Mouse (Mus musculus) R1 (cell line): Measurements from ENCODE around the gene Gpc1.

ENCODE experiments used
- DNase-seq: peaks from one replicate; pipeline ENCODE4 v3.0.0-alpha.2; 2018; ENCODE audit warnings: low read depth, low spot score

Gpc1 gene

DNA sequence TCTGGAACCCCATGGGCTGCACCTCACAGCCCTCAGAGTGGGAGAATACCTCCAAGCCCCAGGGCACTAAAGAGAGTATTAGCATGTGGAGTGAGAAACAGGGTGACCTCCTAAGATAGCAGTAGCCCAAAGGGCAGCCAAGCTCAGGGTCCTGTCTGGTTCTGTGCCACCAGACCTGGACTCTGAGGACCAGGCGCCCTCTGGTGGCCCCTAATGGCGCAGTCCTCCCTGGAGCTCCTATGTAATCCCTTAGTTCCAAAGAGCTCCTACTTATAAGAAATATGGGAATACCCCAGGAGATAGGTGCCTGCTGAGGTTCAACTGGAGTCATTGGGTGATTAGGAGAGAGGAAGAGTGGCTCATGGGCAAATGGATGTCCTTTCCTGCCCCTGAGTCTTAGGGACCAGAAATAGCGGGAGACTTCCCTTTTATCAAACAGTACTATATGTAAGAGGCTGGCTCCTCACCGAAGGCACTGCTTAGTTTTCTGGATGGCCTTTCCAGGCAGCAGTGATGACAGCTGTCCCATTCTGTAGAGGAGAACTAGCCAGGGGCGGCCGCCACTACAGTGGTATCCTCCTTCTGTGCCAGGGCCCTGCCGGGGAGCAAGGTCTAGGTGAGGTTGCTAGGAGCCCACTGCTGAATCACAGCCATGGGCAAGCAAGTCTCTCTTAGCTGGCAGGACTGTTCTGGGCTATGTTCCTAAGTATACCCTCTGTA, 2.7 kb downstream of the Gpc1 start:
- peak; percentile 69 for DNase-seq

DNA sequence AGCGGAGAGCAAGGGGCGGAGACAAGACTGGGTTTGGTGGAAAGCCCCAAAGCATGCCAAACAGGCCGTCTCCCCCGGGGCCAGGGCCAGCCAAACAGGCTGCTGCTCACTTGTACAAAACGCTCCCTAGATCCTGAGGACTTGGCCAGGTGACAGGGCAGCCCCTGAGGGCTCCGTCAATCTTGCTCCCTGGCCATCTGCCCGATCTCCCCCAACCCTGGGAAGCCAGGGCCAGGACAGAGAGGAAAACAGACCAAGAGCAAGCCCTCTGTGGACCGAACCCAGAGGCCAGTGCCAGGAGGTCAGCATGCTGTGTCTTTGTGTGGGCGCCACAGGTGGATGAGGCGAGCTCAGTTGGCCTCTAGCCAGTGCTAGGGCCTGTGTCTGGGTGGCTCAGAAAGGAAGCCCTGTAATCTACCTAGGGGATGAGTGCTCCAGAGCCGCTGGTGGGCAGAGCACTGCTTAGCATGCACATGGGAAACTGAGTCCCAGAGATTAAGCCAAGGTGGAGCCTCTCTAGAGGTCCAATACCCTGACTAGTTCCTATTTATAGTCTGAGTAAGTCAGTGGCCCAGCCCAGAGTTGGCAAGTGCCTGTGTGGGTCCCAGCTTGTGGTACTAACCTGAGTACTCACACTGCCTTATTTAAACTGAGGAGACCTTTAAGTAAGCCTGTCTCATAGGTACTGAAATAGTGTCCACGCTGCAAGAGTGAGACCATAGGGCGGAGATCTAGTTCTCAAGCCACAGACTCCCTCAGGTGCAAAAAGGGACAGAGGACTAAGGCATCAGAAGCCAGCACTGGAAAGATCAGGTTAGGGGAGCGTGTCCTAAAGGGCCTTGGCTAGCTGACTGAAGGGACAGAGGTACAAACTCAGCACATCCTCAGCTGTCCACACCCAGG, 6.7 kb downstream of the Gpc1 start:
- no peak for DNase-seq

DNA sequence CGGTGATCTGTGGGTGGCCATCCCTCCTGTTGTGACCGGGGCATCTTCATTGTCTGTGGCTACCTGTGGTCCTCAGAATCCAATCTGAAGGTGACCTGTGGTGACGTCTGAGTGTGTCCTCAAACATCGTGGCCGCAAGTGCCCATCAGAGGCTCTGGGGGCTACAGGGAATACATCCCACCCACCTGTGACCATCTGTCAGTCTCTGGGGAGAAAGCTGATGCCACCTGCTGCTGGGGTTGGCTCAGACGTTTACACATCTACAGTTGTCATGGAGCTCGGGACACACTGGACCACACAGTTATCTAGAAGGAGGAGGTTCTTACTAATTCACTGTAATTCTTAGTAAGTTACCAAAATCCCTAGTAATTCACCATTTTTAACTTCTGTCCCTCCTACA, 7.8 kb downstream of the Gpc1 start:
- no peak for DNase-seq

DNA sequence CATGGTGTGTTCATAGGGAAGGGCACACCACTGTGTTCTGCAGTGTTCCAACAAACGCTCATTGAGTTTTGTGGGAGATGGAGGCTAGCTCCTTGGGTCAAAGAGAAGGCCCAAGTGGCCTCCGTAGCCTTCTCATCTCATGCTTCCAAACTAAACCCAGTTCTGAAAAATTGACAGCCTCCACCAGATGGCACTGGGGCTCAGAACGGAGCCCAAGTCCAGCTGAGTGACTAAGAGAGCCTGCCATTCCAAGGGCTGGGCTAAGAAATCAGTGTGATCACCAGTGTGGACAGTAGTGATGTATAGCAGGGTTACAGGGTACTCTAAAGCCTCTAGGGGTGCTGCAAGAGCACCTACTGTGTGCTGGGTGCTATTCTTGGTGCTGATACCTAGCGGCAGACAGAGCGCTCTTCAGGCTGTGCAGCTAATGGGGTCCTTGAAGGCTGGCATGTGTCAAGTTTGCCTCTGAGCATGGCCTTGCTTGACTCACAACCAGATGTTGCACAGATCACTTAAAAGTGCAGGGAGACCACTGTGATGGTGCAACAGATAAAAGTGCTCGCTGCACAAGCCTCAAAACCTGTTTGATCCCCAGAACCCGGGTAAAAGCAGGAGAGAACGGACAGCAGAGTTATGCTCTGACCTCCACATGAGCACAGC, 8.9 kb downstream of the Gpc1 start:
- no peak for DNase-seq

DNA sequence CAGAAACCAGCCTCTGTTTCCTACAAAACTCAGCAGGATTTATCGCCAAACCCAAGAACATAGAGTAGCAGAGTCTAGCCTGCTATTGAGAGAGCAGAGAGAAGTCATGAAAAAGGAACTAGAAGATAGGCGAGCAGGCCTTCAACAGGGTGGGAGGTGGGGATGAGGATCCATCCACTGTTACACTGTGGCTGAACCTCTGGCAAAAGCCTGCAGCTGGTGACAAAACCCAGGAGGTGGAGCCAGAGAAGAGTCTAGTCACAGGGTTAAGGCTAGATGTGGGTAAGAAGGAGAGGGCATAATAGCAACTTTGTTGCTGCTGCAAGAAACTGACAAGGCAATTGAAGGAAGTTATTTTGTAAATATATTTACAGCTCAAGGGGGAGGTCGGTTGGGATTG, 10.0 kb downstream of the Gpc1 start:
- DNase-seq = peak; percentile 11

DNA sequence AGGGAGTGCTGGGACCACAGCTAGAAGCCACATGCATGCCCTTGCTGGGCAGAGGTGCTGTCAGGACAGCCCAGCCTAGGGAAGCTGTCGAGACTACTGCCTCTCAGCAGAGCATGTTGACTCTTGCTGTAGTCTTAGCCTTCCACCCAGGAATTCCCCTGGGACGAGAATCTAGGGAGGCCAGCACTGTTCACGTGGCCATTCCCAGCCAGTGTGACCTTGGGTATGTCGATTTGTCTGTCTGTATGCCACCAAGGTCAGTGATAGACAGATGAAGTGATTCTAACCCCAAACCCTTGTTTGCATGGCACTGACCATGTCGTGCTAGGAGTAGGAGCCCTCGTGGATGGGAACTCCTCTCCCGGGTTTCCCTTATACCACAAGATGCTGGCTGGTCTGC, 14.4 kb downstream of the Gpc1 start:
- DNase-seq = no peak

DNA sequence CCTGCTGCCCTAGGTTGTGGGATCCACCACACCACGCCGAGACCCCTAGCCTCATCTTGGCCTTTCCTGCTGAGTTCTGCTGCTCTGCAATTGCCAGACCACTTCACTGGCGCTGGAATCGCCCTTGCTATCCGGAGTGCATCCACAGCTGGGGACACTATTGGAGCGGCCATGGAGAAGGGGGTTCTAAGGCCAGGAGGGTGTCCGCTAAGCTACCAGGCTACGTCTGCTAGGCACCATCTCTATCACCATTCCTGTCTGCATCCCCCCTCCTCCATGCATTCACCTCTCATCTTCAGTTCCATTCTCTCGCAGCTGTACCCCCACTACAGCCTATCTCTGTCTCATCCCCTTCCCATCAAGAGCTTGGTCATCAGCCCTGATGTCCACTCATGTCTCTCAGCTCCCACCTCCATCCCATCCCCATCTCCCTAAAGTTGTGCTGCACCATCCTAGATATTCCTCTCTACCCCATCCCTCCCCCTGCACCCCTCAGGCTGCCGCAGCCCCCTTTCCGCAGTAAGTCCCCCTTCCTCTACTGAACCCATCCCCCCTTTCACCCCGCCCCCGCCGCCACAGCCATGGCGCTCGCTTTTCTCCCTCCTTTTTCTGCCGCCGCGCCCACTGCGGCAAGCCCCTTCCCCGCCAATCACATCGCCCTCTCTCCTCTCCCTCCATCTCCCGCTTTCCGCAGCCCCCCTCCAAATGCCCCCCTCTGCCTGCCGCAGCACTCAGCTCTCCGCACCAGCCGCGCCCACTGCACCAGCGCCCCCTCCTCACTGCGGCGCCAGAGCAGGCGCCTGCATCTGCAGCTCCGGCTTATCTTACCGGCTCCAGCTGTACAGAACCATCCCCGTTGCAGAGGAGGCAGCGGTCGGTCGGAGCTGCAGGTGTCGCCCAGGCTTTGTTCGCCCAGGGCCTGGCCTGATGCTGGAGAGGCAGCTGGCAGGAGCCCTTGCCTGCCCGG, 16.7 kb downstream of the Gpc1 start:
- DNase-seq = no peak

DNA sequence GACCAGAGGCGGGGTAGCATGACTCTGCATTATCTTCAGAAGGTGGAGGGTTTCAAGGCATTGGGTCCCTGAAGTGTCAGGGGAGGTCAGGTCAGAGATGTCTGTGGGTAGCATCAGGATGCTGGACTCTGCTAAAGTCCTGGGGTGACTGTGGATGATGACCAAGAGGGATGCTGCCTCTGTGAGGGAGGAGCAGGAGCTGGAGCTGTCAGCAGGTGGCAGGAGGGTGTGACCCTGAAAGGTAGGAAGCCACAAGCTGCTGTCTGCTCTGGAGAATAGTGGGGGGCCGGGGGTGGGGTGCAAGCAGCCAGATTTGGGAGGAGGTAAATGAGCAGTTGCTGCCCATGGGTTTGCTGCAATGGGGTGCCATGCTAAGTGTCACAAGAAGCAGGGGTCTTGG, 18.0 kb downstream of the Gpc1 start:
- DNase-seq = peak; percentile 27

DNA sequence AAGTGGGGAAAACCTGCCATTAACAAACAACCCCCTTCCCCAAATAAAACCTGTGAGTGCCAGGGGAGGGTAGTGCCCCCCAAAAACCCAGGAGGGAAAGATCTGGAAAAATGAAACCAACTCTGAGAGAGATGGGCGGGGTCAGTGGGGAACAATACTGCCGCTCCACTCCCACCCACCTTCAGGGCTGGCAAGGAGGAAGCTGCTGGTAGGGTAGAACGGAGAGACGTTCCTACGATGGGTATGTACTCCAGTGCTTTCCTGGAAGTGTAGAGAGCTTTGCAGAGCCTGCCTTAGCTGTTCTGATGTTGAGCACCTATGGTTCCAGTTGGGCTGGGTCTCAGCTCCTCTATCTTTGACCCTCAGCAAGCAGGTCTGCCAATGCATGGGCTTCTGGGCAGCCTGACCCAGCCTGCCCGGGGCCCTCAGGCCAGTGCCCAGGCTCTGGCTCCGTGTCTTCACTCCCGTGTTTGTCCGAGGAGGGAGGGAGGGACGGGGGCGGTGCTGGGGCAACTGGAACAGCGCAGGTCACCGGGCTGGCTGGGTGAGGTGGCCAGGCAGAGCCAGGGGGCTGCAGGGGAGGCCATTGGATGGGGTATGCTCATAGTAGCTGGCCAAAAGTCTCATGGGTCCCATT, 18.6 kb downstream of the Gpc1 start:
- no peak for DNase-seq

DNA sequence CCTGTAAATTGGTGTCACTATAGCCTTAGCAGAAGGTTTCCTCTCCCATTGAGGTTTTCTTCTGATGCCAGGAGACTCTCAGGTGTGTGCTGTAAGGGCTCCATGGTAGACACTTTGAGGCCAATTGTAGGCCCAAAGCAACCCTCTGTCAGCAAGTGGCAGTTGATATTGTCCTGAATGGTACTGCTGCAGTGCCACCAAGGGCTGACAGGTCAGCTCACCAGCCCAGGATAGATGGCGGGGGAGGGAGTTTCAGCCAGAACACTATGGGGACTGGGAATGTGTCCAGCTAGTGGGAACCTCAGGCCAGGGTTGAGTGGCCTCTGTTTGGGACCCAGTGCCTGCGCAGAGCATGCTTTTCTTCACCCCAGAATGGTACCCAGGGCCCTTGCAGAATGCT, 21.0 kb downstream of the Gpc1 start:
- no peak for DNase-seq

DNA sequence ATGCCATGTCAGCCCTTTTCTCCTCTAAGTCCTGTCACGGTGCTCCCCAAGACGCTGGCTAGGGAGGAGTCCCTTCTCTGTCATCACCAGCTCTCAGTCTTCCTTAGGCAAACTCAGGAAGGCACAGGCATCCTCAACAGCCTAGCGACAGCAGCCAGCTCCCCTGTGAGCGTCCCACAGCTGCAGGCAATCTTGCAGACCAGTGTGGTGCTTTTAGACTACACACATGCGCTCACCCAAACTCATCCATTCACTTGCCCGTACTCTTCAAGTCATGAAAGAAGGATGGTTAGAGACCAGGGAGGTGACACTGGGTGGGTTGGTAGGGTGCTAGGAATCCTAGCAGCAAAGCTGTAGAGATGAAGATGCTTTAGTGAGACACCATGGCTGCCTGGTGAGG, 30.1 kb downstream of the Gpc1 start:
- DNase-seq = no peak

DNA sequence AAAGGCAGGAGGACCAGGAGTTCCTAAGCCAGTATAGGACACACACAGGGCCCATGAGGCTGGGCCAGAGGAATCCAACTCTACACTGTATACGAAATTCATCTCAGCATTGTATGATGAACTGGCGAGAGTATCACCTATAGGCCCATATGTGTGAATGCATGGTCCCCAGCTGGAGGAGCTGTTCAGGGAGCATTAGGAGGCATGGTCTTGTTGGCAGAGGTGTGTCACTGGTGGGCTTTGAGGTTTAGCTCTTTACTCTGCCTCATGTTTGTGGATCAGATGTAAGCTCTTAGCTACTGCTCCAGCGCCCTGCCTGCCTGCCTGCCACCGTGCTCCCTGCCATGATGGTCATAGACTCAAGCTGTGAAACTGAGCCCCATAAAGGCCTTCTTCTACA, 31.8 kb downstream of the Gpc1 start:
- no peak for DNase-seq

DNA sequence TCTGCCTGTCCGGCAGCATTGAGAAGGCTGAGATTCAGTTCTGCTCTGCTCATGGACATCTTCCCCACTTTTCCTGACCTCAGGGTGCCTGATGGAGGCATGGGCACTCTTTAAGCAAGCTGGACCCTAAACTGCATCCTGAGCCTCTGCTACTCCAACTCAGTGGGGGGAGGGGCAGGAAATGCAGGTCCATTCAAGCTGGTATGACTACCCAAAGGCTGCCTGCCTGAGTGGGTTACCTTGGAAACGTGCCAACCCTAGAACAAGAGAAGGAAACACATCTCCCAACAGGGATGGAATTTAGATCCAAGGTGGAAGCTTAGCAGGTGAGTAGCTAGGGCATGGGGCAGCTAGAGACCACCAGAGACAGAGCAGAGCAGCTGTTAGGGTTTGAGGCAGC, 34.7 kb downstream of the Gpc1 start:
- no peak for DNase-seq

DNA sequence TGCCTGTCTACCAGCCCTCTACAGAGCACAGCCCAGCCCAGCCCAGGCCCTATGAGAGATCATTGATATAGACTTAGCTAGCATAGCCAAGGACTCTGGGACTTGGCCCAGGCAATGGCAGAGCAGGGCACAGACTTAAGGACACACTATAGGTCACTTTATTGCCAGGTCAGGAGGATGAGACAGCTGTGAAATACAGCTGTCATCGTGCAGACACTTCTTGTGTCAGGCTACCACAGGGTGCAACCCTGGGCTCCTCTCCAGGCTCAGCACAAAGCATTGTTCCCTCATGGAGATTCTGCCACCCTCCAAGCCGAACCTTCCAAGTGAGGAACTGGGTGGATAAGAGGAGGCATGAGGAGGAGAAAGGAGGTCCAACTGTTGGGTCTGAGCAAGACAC, 38.5 kb downstream of the Gpc1 start:
- DNase-seq = no peak

DNA sequence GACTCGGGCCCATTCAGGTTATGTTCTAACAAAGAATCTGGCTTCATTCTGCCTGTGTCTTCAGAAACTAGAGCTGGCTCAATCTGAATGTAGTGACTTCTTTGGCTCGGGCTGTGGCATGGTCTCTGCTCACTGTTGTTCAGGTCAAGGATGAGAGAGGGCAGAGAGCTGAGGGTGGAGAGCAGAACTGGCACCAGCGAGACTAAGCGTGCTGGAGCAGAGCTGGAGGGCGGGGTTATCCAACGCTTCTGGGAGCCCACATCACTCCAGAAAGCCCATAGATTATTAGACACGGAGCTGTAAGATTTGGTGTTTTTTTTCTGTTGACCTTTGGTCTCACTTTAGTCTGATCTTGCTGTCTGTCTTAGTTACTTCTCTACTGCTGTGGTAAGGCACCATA, 41.2 kb downstream of the Gpc1 start:
- no peak for DNase-seq

DNA sequence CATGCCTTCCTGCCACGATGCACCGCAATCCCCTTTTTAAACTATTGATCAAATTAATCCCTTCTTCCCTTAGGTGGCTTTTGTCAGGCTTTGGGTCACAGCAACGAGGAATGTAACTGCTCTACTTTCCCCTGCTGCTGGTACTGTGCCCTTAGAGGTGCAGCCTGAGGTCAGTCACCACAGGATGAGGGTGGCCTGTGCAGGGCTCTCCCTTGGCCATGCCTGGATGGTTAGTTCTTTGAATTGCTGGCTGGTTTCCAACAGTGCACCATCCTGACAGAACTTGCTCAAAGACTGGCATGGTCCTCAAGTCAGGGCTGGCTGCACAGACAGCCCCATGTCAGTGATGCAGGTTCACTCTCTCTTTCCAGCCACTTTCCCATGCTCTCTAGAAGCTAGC, 42.6 kb downstream of the Gpc1 start:
- DNase-seq = no peak

DNA sequence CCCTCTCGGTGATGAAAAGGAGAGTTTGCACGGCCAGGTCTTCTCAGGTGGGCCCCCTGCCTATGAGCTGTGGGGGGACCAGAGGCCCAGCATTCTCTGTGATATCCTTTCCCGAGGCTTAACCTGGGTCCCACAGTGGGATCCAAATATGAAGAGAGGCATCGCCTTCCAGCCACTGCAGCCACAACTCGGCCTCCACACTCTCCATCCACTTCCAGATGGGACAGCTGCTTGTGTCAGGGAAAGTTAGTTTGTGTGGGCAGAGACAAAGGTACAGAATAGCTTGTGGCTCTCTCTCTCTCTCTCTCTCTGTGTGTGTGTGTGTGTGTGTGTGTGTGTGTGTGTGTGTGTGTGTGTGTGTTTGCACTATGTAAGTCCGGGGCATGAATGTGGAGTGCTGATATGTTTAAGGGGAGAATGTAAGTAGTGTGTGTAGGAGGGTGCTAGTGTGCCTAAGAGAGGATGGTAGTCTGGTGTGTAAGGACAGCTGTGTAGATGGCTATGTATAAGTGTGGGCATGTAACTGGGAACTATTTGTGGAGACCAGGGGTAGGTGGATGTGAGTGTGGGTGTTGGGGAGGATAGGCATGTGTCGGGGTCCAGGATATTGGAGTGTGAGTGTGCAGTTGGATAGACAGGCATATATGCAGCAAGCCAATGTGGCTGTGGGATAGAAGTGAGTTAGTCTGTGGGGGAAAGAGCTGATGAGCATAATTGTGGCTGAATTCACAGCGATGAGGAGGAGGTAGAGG, 44.1 kb downstream of the Gpc1 start:
- DNase-seq = no peak

DNA sequence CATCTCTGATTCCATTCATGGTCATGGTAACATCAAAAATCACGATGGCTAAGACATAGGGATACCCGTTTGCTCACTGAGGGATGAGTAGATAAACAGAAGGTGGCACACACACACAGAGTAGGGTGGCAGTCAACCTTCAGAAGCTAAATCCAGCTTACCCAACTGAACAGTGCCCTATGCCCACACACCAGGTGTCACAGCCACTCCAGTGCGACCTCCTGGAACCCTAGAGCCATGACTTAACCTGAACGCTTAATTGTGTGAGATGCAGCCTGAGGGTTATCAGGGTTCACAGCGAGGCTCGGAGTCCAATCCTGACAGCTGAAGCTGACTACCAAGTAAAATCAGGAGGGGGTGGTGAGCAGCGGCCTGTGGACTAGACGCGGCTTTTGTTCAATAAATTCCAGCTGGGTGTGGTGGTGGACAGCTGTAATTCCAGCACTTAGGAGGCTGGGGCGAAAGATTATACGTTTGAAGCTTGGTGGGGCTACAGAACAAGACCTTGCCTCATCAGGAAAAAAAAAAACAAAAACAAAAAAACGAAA, 46.1 kb downstream of the Gpc1 start:
- DNase-seq = no peak

DNA sequence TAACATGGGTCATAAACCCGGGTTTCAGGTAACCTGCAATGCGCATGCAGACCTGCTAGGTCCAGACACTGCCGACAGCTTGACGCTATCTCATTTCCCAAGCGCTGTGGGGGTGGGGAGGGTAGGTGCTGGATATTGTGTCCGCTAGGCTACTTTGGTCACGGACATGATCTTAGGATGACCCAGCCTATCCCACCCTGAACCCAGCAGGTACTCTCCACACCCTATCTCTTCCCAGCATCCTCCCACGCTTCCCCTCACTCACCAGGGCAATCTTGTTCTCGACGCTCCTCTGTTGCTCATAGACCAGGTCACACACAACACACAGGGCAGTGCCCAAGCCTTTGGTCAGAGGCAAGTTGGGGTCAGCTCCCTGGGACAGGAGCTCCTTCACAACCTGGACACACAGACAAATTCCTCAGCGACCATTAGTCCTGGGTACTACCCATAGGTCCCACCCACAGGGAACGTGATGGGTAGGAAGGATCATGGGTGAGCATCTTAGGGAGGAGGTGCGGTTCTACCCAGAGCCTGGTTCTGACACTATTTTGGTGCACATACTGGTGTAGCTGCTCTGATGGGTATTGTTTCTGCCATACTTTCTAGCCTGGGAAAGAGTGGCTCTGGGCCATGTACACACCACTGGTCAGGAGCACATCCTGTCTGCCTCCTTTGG, 46.8 kb downstream of the Gpc1 start:
- no peak for DNase-seq
